Mouse (Mus musculus): Measurements from ENCODE around the gene Bdh2. TPM values are rescaled to one million over a fixed set of nuclear protein-coding genes. Genes with fewer than 3 reads are reported as not detected.
A peak's percentile ranks its signal among the peaks of the same experiment; 100 is the strongest.

Gene Bdh2
- total RNA-seq, 2 experiments from 2014 or later: 1.6 to 2.2 TPM

GRCm38 (mm10) chr3:135293703-135294102, 12.7 kb downstream of the Bdh2 start:
- peak; percentile 52 for DNase-seq
- intact Hi-C loops (cut with DNase I): loop anchor here (5.0 kb wide), 2 partner anchors 109 to 439 kb away; no protein-coding TSS in a partner anchor

DNA sequence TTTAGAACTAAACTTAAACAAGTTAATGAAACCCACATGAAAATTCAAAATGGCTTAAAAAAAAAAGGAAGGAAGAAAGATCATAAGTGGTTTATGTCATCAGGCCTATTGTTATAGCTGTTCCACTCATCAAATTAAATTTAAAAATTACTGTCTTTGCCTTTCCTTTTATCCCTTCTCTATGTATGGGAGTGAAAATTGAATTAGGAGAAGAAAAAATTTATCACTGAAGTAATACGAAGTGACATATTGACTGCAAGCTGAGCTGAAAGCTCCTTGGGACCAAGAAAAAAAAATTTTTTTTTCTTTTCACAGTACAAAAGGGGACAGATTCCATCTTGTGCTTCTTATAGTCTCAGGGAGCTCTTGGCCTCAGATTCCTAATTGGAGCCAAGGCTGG, 14.5 kb downstream of the Bdh2 start:
- no peak for DNase-seq
- intact Hi-C loops (cut with DNase I): no loop called here

GRCm38 (mm10) chr3:135298560-135298959, 17.5 kb downstream of the Bdh2 start:
- no peak for DNase-seq
- intact Hi-C loops (cut with DNase I): no loop called here

GRCm38 (mm10) chr3:135300081-135300480, 19.1 kb downstream of the Bdh2 start:
- intact Hi-C loops (cut with DNase I): no loop called here
- DNase-seq: peak; percentile 21

DNA sequence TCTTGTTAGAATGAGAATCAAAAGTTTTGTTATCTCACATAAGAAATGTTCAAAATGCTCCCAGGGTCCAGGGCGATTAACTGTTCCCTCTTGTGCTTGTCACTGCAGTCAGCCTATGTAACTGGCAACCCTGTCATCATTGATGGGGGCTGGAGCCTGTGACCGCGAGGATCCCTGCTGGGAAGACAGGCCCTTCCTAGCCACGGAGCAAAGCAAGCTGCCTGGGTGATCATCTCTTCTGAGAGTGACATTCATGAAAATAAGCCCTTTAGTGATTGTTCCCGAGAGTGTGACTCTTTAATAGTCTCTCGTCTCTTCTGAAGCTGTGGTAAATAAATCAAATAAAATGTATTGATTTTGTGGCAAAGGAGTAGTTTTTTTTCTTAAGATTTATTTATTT, 23.0 kb downstream of the Bdh2 start:
- intact Hi-C loops (cut with DNase I): no loop called here
- no peak for DNase-seq

GRCm38 (mm10) chr3:135304566-135304965, 23.5 kb downstream of the Bdh2 start:
- no peak for DNase-seq
- intact Hi-C loops (cut with DNase I): no loop called here

- intact Hi-C loops (cut with DNase I): no loop called here
- peak; percentile 15 for DNase-seq
These were observed 26.6 kb downstream of the Bdh2 start, which contains the start of gene Slc9b2 for GRCm38 (mm10) chr3:135307411-135308259. TSS of gene Slc9b2 (plus strand) at chr3:135307700.

DNA sequence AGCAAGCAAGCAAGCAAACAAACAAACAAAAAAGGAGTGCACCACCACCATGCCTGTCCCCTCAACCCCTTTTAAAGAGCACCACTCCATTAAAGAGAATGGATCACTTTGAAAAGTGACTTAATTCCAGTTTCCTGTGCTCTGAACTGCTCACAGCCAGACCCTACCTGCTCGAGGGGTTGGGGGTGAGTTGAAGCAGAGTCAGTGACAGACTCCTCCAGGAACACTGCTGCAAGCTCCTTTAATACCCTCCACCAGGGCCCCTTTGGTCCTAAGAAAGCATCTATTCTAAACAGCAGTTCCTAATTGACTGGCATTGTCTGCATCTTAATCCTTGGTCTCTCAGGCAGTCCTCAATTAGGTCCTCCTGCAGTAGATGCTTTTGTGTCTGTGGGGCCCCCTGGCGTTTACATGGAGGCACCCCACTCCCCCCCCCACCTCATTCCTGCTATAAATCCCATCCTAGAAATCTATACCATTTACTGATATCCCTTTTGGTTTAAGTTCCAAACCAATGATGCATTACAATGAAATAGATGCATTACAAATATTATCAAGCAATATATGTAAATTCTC, 32.0 kb downstream of the Bdh2 start:
- intact Hi-C loops (cut with DNase I): no loop called here
- no peak for DNase-seq

- no peak for DNase-seq
- intact Hi-C loops (cut with DNase I): no loop called here
These were observed 32.7 kb downstream of the Bdh2 start for GRCm38 (mm10) chr3:135313727-135314126.

- DNase-seq: no peak
- intact Hi-C loops (cut with DNase I): no loop called here
These were observed 33.8 kb downstream of the Bdh2 start for GRCm38 (mm10) chr3:135314811-135315210.

GRCm38 (mm10) chr3:135315720-135316425, 34.9 kb downstream of the Bdh2 start:
- DNase-seq: no peak
- intact Hi-C loops (cut with DNase I): no loop called here

DNA sequence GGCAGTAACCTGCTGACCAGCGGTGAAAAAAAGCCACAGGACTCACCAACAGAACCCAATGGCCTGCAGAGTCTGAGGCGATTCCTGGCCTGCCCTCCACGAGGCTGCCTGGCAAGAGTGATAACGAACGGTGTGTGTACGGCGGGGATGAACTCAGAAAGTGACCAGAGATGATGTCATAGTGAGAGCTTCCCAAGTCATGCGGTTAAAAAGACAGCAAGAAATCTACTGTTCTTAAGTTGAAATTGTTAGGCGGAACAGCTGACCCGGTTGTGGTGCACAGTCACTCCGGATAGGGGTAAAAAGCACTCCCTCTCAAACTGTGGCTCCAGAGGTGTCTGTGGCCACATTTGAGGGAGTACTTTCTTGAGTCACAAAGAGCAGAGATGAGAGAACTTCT, 37.3 kb downstream of the Bdh2 start:
- DNase-seq: no peak
- intact Hi-C loops (cut with DNase I): no loop called here

DNA sequence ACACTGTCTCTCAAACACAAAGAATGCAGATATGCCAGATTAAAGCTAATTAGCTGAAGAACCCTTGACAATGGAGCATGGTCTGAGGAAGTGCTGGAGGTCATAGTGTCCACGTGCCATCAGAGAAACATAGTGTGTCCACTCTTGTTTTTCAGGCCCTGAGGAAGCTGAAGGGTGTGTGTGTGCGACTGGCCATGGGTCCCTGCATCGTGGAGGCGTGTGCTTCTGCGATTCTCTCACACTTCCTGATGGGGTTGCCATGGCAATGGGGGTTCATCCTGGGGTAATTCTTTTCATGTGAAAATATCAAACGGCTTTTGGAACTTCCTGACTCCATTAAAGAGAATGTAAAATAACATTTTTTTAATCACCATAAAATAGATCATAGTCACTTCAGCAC, 43.3 kb downstream of the Bdh2 start:
- DNase-seq: no peak
- intact Hi-C loops (cut with DNase I): no loop called here

DNA sequence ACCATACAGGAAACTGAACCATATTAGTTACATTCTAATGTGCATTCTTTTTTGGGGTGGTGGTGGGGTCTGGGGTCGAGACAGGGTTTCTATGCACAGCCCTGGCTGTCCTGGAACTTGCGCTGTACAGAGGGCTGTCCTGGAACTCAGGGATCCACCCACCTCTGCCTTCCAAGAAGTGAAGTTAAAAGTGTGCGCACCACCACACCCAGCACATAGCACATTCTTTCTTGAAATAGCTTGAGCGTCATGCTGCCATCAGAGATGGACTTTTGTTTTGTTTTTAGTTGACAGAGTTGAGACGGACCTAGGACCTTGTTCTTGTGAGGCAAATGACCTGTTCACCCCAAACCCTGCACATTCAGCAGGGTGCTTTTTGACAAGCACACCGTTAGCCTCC, 46.2 kb downstream of the Bdh2 start:
- DNase-seq: no peak
- intact Hi-C loops (cut with DNase I): no loop called here

GRCm38 (mm10) chr3:135327601-135328000, 46.6 kb downstream of the Bdh2 start:
- intact Hi-C loops (cut with DNase I): no loop called here
- DNase-seq: no peak

DNA sequence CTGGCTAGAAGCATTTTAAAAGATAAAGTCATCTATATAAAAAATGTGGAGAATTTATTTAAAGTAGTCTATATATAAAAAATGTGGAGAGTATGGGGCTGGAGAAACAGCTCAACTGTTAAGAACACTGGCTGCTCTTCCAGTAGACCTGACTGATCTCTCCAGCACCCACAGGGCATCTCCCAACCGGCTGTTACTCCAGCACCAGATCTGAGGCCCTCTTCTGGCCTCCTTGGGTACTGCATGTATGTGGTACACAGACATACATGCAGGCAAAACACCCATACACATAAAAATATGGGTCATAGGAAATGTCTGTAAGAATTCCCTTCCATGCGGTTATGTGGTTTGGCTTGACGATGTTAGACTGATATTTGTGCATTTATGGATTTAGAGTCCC, 47.5 kb downstream of the Bdh2 start:
- peak; percentile 69 for DNase-seq
- intact Hi-C loops (cut with DNase I): no loop called here

DNA sequence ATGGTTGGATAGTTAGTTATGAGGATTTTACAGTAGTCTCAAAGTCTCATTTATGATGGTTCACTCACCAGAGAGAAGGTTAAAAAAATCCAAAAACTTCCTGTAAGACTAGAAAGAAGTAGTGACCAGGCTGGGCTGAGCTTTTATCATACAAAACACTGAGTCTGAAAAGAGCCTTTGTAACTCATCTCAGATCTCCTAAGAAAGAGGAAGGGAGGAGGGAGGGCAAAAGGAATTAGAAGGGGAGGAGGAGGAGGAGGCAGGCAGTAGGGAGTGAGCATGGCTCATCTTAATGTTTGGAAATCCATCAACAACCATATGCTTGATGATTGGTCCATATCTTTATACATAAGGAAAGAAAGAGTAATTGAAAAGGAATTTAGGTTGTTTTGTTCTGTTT, 51.7 kb downstream of the Bdh2 start:
- no peak for DNase-seq
- intact Hi-C loops (cut with DNase I): no loop called here

DNA sequence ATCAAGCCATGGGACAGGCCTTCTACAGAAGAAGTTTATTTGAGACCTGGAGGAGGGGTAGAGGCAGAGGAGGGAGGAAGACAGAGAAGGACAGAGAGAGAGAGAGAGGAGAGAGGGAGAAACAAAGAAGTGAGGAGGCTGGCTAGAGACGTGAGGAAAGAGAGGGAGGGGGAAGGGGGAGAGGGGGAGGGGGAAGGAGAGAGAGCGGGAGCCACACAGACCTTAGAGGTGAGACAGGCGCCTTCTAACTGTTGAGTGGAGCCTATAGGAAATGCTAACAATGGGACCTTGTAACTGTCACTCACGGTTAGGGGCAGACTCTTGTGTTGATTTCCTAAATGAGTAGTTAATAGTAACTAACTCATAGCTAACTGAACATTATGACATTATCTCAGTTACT, 52.7 kb downstream of the Bdh2 start:
- intact Hi-C loops (cut with DNase I): no loop called here
- DNase-seq: no peak

DNA sequence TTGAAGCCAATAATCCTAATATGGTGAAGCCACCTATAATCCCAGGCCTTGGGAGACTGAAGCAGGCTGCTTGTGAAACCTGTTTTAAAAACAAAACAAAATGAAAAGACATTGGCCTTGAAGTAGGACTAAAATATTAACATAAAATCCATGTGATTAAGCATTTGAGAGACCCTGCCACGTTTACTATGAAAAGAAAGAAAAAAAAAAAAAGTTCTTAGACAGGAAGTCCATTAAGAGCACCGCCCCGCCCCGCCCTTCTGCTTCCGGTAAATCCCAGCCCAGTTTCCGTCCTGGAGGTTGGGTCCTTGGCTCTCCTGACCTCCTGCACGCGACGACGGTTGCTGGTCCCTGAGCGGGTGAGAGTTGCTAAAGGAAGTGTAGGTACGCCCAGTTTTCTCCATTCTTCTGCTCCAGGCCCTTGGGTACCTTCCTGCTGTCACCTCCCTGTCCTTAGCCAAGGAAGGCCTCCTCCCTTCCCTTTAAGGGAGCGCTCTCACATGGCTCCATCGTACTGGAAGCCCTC, 66.8 kb downstream of the Bdh2 start, which contains the start of gene Slc9b1:
Slc9b1 (plus strand) TSS at position 291 of the 526 bp plus-strand sequence.
- intact Hi-C loops (cut with DNase I): no loop called here
- no peak for DNase-seq

DNA sequence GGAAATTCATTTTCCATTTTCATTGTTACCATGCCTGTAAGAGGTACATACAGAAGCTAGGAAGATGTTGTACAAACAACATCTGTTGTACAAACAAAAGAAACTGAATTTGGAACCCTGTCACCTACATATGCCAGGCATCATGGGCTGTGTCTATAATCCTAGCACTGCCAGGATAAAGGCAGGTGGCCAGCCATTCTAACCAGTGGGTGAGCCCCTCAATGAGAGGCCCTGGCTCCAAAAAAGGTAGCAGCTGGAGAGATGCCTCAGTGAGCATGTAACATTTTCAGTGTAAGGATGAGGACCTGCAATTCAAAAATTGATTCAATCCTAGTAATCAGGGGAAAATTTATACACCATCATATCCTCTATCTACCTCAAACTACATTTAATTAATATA, 68.0 kb downstream of the Bdh2 start:
- intact Hi-C loops (cut with DNase I): no loop called here
- DNase-seq: peak; percentile 15

DNA sequence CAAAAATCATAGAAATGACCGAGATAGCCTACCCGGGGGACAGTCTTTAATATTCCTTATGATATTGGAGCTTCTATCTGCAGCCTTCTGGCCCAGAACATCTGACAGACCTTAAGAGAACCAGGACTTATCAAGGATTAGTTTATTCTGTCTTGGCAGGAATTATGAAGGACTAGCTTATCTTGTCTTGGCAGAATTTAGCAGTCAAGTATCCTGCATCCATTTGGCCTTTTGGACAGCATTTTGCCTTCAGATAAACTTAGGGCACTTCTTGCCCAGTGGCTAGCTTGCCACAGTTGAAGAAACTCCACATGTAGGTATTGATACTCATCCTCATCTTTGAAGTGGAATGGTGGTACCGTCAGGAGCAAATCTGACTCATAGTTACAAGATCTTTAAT, 70.8 kb downstream of the Bdh2 start:
- intact Hi-C loops (cut with DNase I): no loop called here
- no peak for DNase-seq

Measured in left cerebral cortex, postnatal 4 days (tissue).